Mouse (Mus musculus): Measurements from ENCODE around the gene Polr2l. TPM values are rescaled to one million over a fixed set of nuclear protein-coding genes. Genes with fewer than 3 reads are reported as not detected.

The Polr2l gene
- polyA plus RNA-seq, 1 experiment from 2014 or later = 71.5 TPM

GRCm38 (mm10) chr7:141468164-141468521 is 6.8 kb downstream of the Polr2l start:
- DNase-seq (ENCODE audit: low spot score) = no peak
- Histone ChIP-seq H3K9ac (ENCODE audit: low read depth, low read length) (peak overlapping the region; percentile 59), H3K4me2 (replicated peaks; ENCODE audit: low read depth, low read length) (peak overlapping the region; percentile 66), H3K4me3 (ENCODE audit: low read depth, low read length) (peak overlapping the region; percentile 51), H3K27me3 (ENCODE audit: control insufficient read depth, insufficient read depth, low read length) (peaks cover 37% of the 10 kb centered on the region), H3K9me3 (ENCODE audit: control insufficient read depth, low read length) (no peaks in the 10 kb centered on the region), H3K27ac (ENCODE audit: low read depth, low read length) (peak overlapping the region; percentile 89), H3K36me3 (ENCODE audit: control insufficient read depth, insufficient read depth, low read length) (peaks cover 7% of the 10 kb centered on the region; the same call in 1 of the 2 replicates), H3K4me1 (replicated peaks; ENCODE audit: control insufficient read depth, insufficient read depth, low read length) (peaks cover 9% of the 10 kb centered on the region)
- ATAC-seq (ENCODE audit: low FRiP score) = peak; percentile 38; the same call in 1 of the 2 replicates
- 17% methylated on average over 5 of the region's 5 CpGs for WGBS

DNA sequence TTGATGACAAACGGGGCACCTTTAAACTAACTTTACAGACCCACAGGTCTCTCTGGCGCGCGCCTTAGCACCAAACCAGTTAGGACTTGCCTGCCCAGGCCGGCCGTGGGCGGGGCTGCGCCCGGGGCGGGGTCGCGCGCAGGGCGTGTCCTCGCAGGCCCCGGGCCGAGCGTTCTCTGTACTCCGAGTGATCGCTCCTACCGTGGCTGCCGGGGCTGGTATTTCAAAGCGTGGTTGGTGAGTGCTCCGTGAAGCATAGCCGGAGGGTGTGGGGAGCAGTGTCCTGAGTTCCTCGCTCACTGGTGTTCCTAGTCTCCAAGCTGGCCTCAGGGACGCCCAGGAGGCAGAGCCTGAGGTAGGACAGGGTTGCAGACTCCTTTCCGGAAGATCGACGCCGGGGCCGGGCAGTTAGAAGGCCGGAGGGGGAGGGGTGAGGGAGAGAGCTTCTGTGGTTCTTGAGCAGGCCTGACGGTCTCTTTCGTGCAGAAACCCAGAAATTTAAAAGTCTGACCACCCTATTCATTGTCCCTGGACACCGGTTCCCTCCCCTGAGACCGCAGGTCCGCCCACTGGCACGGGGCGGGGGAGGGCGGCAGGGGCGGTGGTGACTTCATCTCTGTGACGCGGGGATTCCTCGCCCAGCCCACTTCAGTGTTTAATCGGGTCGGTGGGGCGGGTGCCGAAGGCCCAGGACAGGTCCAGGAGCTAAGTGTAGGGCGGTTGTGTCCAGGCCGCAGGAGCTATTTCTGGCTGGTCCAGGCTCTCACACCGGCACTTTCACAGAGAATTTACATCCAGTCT is 7.5 kb downstream of the Polr2l start, which contains the start of gene Cd151:
Cd151 (plus strand) TSS at position 163 of the 801 bp plus-strand sequence.
- Histone ChIP-seq H3K27me3 (ENCODE audit: control insufficient read depth, insufficient read depth, low read length) (peaks cover 44% of the 10 kb centered on the region), H3K9me3 (ENCODE audit: control insufficient read depth, low read length) (no peaks in the 10 kb centered on the region), H3K4me3 (ENCODE audit: low read depth, low read length) (peak within 1 kb of the TSS; percentile 51), H3K9ac (ENCODE audit: low read depth, low read length) (peak within 1 kb of the TSS; percentile 59), H3K27ac (ENCODE audit: low read depth, low read length) (peak within 1 kb of the TSS; percentile 89), H3K4me2 (replicated peaks; ENCODE audit: low read depth, low read length) (peak within 1 kb of the TSS; percentile 66), H3K4me1 (replicated peaks; ENCODE audit: control insufficient read depth, insufficient read depth, low read length) (peaks cover 9% of the 10 kb centered on the region), H3K36me3 (ENCODE audit: control insufficient read depth, insufficient read depth, low read length) (peaks cover 7% of the 10 kb centered on the region; the same call in 1 of the 2 replicates)
- peak; percentile 70 for ATAC-seq (ENCODE audit: low FRiP score)
- DNase-seq (ENCODE audit: low spot score) = peak; percentile 88
- 1% methylated on average over 48 of the region's 52 CpGs for WGBS

GRCm38 (mm10) chr7:141466607-141467148 is 8.3 kb downstream of the Polr2l start:
- Histone ChIP-seq H3K27me3 (ENCODE audit: control insufficient read depth, insufficient read depth, low read length) (peaks cover 52% of the 10 kb centered on the region), H3K9ac (ENCODE audit: low read depth, low read length) (peak overlapping the region; percentile 59; the same call in 1 of the 2 replicates), H3K4me2 (replicated peaks; ENCODE audit: low read depth, low read length) (peak overlapping the region; percentile 66), H3K4me1 (replicated peaks; ENCODE audit: control insufficient read depth, insufficient read depth, low read length) (peaks cover 11% of the 10 kb centered on the region), H3K4me3 (ENCODE audit: low read depth, low read length) (peak overlapping the region; percentile 51), H3K36me3 (ENCODE audit: control insufficient read depth, insufficient read depth, low read length) (peaks cover 7% of the 10 kb centered on the region; the same call in 1 of the 2 replicates), H3K27ac (ENCODE audit: low read depth, low read length) (no peak overlapping the region), H3K9me3 (ENCODE audit: control insufficient read depth, low read length) (no peaks in the 10 kb centered on the region)
- WGBS = 63% methylated on average over 10 of the region's 10 CpGs
- ATAC-seq (ENCODE audit: low FRiP score) (no peak), DNase-seq (ENCODE audit: low spot score) (no peak)

DNA sequence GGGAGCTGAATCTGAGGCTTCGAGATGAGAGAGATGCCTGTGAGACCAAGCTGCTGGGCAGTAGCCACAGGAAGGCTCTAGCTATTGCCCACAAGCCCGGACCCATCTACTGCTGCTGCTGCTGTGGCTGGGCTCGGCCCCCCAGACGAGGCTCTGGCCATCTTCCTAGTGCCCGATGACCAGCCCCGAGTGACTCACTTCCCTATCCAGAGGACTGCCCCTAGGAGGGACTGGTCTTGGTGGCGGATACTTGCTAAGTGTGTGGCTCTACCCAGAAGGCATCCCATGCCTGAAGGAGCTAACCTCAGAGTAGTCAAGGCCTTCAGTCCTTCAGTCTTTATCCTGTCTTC is 8.9 kb downstream of the Polr2l start:
- Histone ChIP-seq H3K4me2 (replicated peaks; ENCODE audit: low read depth, low read length) (no peak overlapping the region), H3K27ac (ENCODE audit: low read depth, low read length) (no peak overlapping the region), H3K9me3 (ENCODE audit: control insufficient read depth, low read length) (no peaks in the 10 kb centered on the region), H3K27me3 (ENCODE audit: control insufficient read depth, insufficient read depth, low read length) (peaks cover 59% of the 10 kb centered on the region), H3K4me3 (ENCODE audit: low read depth, low read length) (no peak overlapping the region), H3K9ac (ENCODE audit: low read depth, low read length) (no peak overlapping the region), H3K36me3 (ENCODE audit: control insufficient read depth, insufficient read depth, low read length) (0 out of 2 replicates have a peak, but pooled peaks cover 4% of the 10 kb centered on the region), H3K4me1 (replicated peaks; ENCODE audit: control insufficient read depth, insufficient read depth, low read length) (peaks cover 11% of the 10 kb centered on the region)
- 78% methylated on average over 7 of the region's 7 CpGs for WGBS
- ATAC-seq (ENCODE audit: low FRiP score) (no peak), DNase-seq (ENCODE audit: low spot score) (no peak)

DNA sequence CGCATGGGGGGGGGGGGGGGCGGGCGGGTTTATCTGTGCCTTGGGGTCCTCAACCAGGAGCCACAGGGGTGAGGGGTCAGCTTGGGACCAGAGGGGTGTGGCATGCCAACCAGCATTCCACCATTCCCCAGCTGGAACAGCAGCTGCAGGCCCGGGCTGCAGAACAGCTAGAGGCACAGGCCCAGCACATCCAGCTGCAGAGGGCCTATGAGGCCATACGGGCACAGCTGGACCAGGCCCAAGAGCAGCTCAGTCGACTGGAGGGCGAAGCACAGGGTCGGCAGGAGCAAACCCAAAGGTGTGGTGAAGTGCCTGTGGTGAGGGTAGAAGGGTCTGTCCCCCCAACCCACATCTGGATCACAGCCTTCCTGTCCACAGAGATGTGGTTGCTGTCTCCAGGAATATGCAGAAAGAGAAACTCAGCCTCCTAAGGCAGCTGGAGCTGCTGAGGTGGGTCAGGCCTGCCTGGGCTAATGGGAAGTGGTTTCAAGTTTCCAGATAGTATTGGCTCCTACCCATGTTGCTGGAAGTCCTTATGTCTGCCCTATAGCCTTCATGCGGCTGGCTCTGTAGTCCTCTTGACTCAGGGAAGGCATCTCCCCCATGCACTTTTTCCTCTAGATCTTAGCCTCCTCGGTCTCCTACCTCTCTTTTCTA is 9.4 kb downstream of the Polr2l start:
- DNase-seq (ENCODE audit: low spot score) (no peak), ATAC-seq (ENCODE audit: low FRiP score) (no peak)
- Histone ChIP-seq H3K9ac (ENCODE audit: low read depth, low read length) (no peak overlapping the region), H3K4me1 (replicated peaks; ENCODE audit: control insufficient read depth, insufficient read depth, low read length) (peaks cover 11% of the 10 kb centered on the region), H3K27me3 (ENCODE audit: control insufficient read depth, insufficient read depth, low read length) (peaks cover 64% of the 10 kb centered on the region), H3K4me3 (ENCODE audit: low read depth, low read length) (no peak overlapping the region), H3K36me3 (ENCODE audit: control insufficient read depth, insufficient read depth, low read length) (0 out of 2 replicates have a peak, but pooled peaks cover 4% of the 10 kb centered on the region), H3K4me2 (replicated peaks; ENCODE audit: low read depth, low read length) (no peak overlapping the region), H3K9me3 (ENCODE audit: control insufficient read depth, low read length) (no peaks in the 10 kb centered on the region), H3K27ac (ENCODE audit: low read depth, low read length) (no peak overlapping the region)
- WGBS = 46% methylated on average over 7 of the region's 10 CpGs

GRCm38 (mm10) chr7:141464603-141465201 is 10.2 kb downstream of the Polr2l start:
- H3K9me3 ChIP-seq (ENCODE audit: control insufficient read depth, low read length) = no peaks in the 10 kb centered on the region
- peaks cover 10% of the 10 kb centered on the region for H3K4me1 ChIP-seq (replicated peaks; ENCODE audit: control insufficient read depth, insufficient read depth, low read length)
- no peak for ATAC-seq (ENCODE audit: low FRiP score)
- peaks cover 72% of the 10 kb centered on the region for H3K27me3 ChIP-seq (ENCODE audit: control insufficient read depth, insufficient read depth, low read length)
- no peak for DNase-seq (ENCODE audit: low spot score)
- no peak overlapping the region for H3K27ac ChIP-seq (ENCODE audit: low read depth, low read length)
- no peak overlapping the region for H3K9ac ChIP-seq (ENCODE audit: low read depth, low read length)
- H3K4me3 ChIP-seq (ENCODE audit: low read depth, low read length) = no peak overlapping the region
- 0 out of 2 replicates have a peak overlapping the region, but pooled peaks have one; percentile 9 for H3K4me2 ChIP-seq (replicated peaks; ENCODE audit: low read depth, low read length)
- WGBS = 3% methylated on average over 37 of the region's 38 CpGs
- H3K36me3 ChIP-seq (ENCODE audit: control insufficient read depth, insufficient read depth, low read length) = no peaks in the 10 kb centered on the region

GRCm38 (mm10) chr7:141463824-141464602 is 10.9 kb downstream of the Polr2l start:
- Histone ChIP-seq H3K36me3 (ENCODE audit: control insufficient read depth, insufficient read depth, low read length) (no peaks in the 10 kb centered on the region), H3K9me3 (ENCODE audit: control insufficient read depth, low read length) (no peaks in the 10 kb centered on the region), H3K4me1 (replicated peaks; ENCODE audit: control insufficient read depth, insufficient read depth, low read length) (peaks cover 5% of the 10 kb centered on the region), H3K4me2 (replicated peaks; ENCODE audit: low read depth, low read length) (no peak overlapping the region), H3K27me3 (ENCODE audit: control insufficient read depth, insufficient read depth, low read length) (peaks cover 77% of the 10 kb centered on the region), H3K27ac (ENCODE audit: low read depth, low read length) (no peak overlapping the region), H3K4me3 (ENCODE audit: low read depth, low read length) (no peak overlapping the region), H3K9ac (ENCODE audit: low read depth, low read length) (no peak overlapping the region)
- WGBS = 20% methylated on average over 12 of the region's 12 CpGs
- no peak for DNase-seq (ENCODE audit: low spot score)
- no peak for ATAC-seq (ENCODE audit: low FRiP score)

DNA sequence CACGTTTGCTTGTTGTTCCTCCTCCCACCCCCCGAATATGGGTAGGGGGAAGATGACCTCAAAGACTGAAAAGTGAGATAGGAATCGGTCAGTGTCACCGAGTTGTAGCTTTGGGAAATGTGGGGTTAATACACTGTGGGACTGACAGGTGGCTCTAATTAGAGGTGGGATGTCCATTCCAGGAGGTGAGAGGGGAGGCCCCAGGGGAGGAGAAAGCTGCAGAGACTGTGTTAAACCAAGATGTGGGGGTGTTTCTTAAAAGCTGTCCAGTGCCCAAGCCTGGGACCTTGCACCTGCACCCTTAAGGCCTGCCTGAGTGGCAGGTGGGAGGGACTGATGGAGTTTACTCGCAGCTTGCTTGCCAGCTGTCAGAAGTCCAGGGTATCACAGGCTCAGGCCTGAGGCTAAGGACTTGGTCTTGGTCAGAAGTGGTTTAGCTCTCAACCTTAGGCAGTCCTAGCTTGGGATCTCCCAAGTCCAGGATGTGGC is 12.6 kb downstream of the Polr2l start:
- H3K9me3 ChIP-seq (ENCODE audit: control insufficient read depth, low read length) = no peaks in the 10 kb centered on the region
- no peak overlapping the region for H3K9ac ChIP-seq (ENCODE audit: low read depth, low read length)
- WGBS = 12% methylated on average over 5 of the region's 5 CpGs
- peaks cover 77% of the 10 kb centered on the region for H3K27me3 ChIP-seq (ENCODE audit: control insufficient read depth, insufficient read depth, low read length)
- peak overlapping the region; percentile 53 for H3K4me2 ChIP-seq (replicated peaks; ENCODE audit: low read depth, low read length)
- ATAC-seq (ENCODE audit: low FRiP score) (no peak), DNase-seq (ENCODE audit: low spot score) (no peak)
- no peaks in the 10 kb centered on the region for H3K36me3 ChIP-seq (ENCODE audit: control insufficient read depth, insufficient read depth, low read length)
- no peak overlapping the region for H3K27ac ChIP-seq (ENCODE audit: low read depth, low read length)
- H3K4me1 ChIP-seq (replicated peaks; ENCODE audit: control insufficient read depth, insufficient read depth, low read length) = 0 out of 2 replicates have a peak, but pooled peaks cover 3% of the 10 kb centered on the region
- no peak overlapping the region for H3K4me3 ChIP-seq (ENCODE audit: low read depth, low read length)
